Mouse (Mus musculus) CH12.LX (cell line): ENCODE data around the gene Tbx15. TPM values are rescaled to one million over a fixed set of nuclear protein-coding genes. Genes with fewer than 3 reads are reported as not detected.

ENCODE experiments used
- DNase-seq: peaks from one replicate; pipeline ENCODE4 v3.0.0-alpha.2; 2013; ENCODE audit errors: extremely low read depth
- H3K27ac ChIP-seq: 2 replicates; pipeline ENCODE4 v1.5.1; 2012; ENCODE audit warnings: low read depth, mild to moderate bottlenecking, control low read depth, moderate library complexity; ENCODE audit not compliant: insufficient read depth
- H3K27me3 ChIP-seq: replicated peaks from 2 replicates; pipeline ENCODE3; 2012; ENCODE audit warnings: inconsistent platforms
- H3K36me3 ChIP-seq, 2 experiments: replicated peaks in 1 of 2; 2 replicates each; pipeline versions ENCODE3 to v1.6.1; 2012; ENCODE audit warnings: inconsistent platforms in 1 of 2, low read length in 1 of 2, mild to moderate bottlenecking in 1 of 2, mixed read lengths in 1 of 2, moderate library complexity in 1 of 2; ENCODE audit not compliant: control insufficient read depth in 1 of 2, insufficient read depth in 1 of 2
- H3K4me1 ChIP-seq, 2 experiments: 2 replicates each; pipeline ENCODE4 v1.6.1; 2012; ENCODE audit warnings: inconsistent platforms in 1 of 2, moderate library complexity in 1 of 2; ENCODE audit not compliant: insufficient read depth in 2 of 2, control insufficient read depth in 1 of 2
- H3K4me2 ChIP-seq: 2 replicates; pipeline ENCODE4 v1.6.1; 2012; ENCODE audit warnings: low read depth, mild to moderate bottlenecking, control low read depth; ENCODE audit not compliant: poor library complexity, insufficient read depth, severe bottlenecking
- H3K4me3 ChIP-seq, 3 experiments: fragments of 150-350 bp in 1 of 3; sonication (generic) in 1 of 3; replicated peaks in 1 of 3; 2 replicates each; pipeline versions ENCODE3 to v1.5.1; 2011 to 2012; ENCODE audit warnings: low read depth in 2 of 3, low read length in 2 of 3, mild to moderate bottlenecking in 2 of 3, moderate library complexity in 2 of 3, control low read depth in 1 of 3, improper control_type of control experiment in 1 of 3, inconsistent platforms in 1 of 3, mixed read lengths in 1 of 3; ENCODE audit not compliant: poor library complexity in 1 of 3
- H3K79me2 ChIP-seq: replicated peaks from 2 replicates; pipeline ENCODE4 v1.6.1; 2012; ENCODE audit warnings: mild to moderate bottlenecking, moderate library complexity; ENCODE audit not compliant: control insufficient read depth, poor library complexity, insufficient read depth, severe bottlenecking; ENCODE audit errors: extremely low read depth
- H3K9ac ChIP-seq: 2 replicates; pipeline ENCODE4 v1.6.1; 2012; ENCODE audit warnings: low read depth, mild to moderate bottlenecking, control low read depth, moderate library complexity; ENCODE audit not compliant: insufficient read depth
- H3K9me3 ChIP-seq: replicated peaks from 2 replicates; pipeline ENCODE3; 2012; ENCODE audit warnings: low read length, inconsistent platforms, mixed read lengths
- CHD1 ChIP-seq: IDR thresholded peaks from 2 replicates; pipeline ENCODE4 v1.6.1; 2012; ENCODE audit warnings: low read depth, low read length, improper control_type of control experiment, inconsistent platforms
- ETS1 ChIP-seq: conservative IDR thresholded peaks from 2 replicates; pipeline ENCODE4 v1.6.1; 2012; ENCODE audit warnings: low read depth, mild to moderate bottlenecking, inconsistent platforms, low read length, improper control_type of control experiment, moderate library complexity
- GABPA ChIP-seq: IDR thresholded peaks from 2 replicates; pipeline ENCODE4 v1.6.1; 2012; ENCODE audit warnings: low read depth, low read length, improper control_type of control experiment, inconsistent platforms; ENCODE audit not compliant: insufficient replicate concordance
- HCFC1 ChIP-seq: IDR thresholded peaks from 2 replicates; pipeline ENCODE4 v1.6.1; 2012; ENCODE audit warnings: low read depth, mild to moderate bottlenecking, inconsistent platforms, low read length, improper control_type of control experiment
- IRF4 ChIP-seq: IDR thresholded peaks from 2 replicates; pipeline ENCODE4 v1.6.1; 2014; ENCODE audit warnings: low read depth, mild to moderate bottlenecking, inconsistent platforms, low read length, improper control_type of control experiment
- JUND ChIP-seq: conservative IDR thresholded peaks from 2 replicates; pipeline ENCODE4 v1.6.1; 2011; ENCODE audit warnings: low read depth, low read length, improper control_type of control experiment
- MEF2A ChIP-seq: IDR thresholded peaks from 2 replicates; pipeline ENCODE4 v1.6.1; 2014; ENCODE audit warnings: low read depth, mild to moderate bottlenecking, inconsistent platforms, low read length, improper control_type of control experiment, borderline replicate concordance
- NELFE ChIP-seq: IDR thresholded peaks from 2 replicates; pipeline ENCODE4 v1.6.1; 2011; ENCODE audit warnings: low read depth, low read length, improper control_type of control experiment
- NRF1 ChIP-seq: IDR thresholded peaks from 2 replicates; pipeline ENCODE4 v1.6.1; 2014; ENCODE audit warnings: low read depth, mild to moderate bottlenecking, inconsistent platforms, low read length, improper control_type of control experiment, moderate library complexity
- POLR2A ChIP-seq: IDR thresholded peaks from 2 replicates; pipeline ENCODE4 v1.6.1; 2011; ENCODE audit warnings: low read depth, mild to moderate bottlenecking, improper control_type of control experiment, low read length
- RCOR1 ChIP-seq: conservative IDR thresholded peaks from 2 replicates; pipeline ENCODE4 v1.6.1; 2012; ENCODE audit warnings: low read depth, mild to moderate bottlenecking, inconsistent platforms, low read length, improper control_type of control experiment
- TBP ChIP-seq: conservative IDR thresholded peaks from 2 replicates; pipeline ENCODE4 v1.6.1; 2011; ENCODE audit warnings: low read depth, low read length, improper control_type of control experiment
- TCF12 ChIP-seq: IDR thresholded peaks from 2 replicates; pipeline ENCODE4 v1.6.1; 2014; ENCODE audit warnings: low read depth, mild to moderate bottlenecking, inconsistent platforms, low read length, improper control_type of control experiment
- UBTF ChIP-seq: IDR thresholded peaks from 2 replicates; pipeline ENCODE4 v1.6.1; 2012; ENCODE audit warnings: low read depth, mild to moderate bottlenecking, inconsistent platforms, low read length, improper control_type of control experiment, moderate library complexity
- USF1 ChIP-seq: IDR thresholded peaks from 2 replicates; pipeline ENCODE4 v1.6.1; 2014; ENCODE audit warnings: low read depth, mild to moderate bottlenecking, inconsistent platforms, low read length, improper control_type of control experiment
- ZC3H11A ChIP-seq: IDR thresholded peaks from 2 replicates; pipeline ENCODE4 v1.6.1; 2012; ENCODE audit warnings: low read depth, mild to moderate bottlenecking, inconsistent platforms, low read length, improper control_type of control experiment
- ZKSCAN1 ChIP-seq: IDR thresholded peaks from 2 replicates; pipeline ENCODE4 v1.6.1; 2012; ENCODE audit warnings: low read depth, inconsistent platforms, low read length, improper control_type of control experiment, borderline replicate concordance
- dilution Hi-C: fragments of 300-500 bp; cut with MboI; formaldehyde crosslinking; loops from 2 replicates; pipeline ENCODE4 v1.14.3; 2020; ENCODE audit warnings: low sequenced_read_pairs; ENCODE audit not compliant: extremely low pct_unique_long_range_greater_than_20kb, extremely low pct_ligation_motif_present
- in situ Hi-C: fragments of 300-500 bp; cut with MboI; formaldehyde crosslinking; loops from 3 replicates; pipeline ENCODE4 v1.14.3; 2019; ENCODE audit warnings: low sequenced_read_pairs, low pct_ligation_motif_present, low pct_unique_long_range_greater_than_20kb, mixed read lengths
- polyA plus RNA-seq: library from polyadenylated mRNA; unstranded; fragments of >175 nt; gene quantifications from 2 replicates; pipeline ENCODE4 v1.2.1, GENCODE M21; 2012; ENCODE audit warnings: low read depth; ENCODE audit not compliant: insufficient read length
- total RNA-seq, 2 experiments: library from RNA; depleted of rRNA; stranded (reverse); fragments of 300-350 nt in 1 of 2; fragments of >200 nt in 1 of 2; gene quantifications; 2 replicates each; pipeline ENCODE4 v1.2.3; 2012 to 2014

Gene Tbx15
- total and polyA plus RNA-seq, 3 experiments = 1.4 to 2.1 (median 1.8) TPM

GRCm38 (mm10) chr3:99260395-99260794 lies 20.2 kb downstream of the Tbx15 start:
- H3K36me3 ChIP-seq = no peaks in the 10 kb centered on the region
- H3K4me2 ChIP-seq = no peak overlapping the region
- in situ Hi-C loops = no loop called here
- no peaks in the 10 kb centered on the region for H3K9me3 ChIP-seq
- H3K27me3 ChIP-seq = no peaks in the 10 kb centered on the region
- DNase-seq = no peak
- H3K9ac ChIP-seq = no peak overlapping the region
- dilution Hi-C loops = no loop called here
- no peak overlapping the region for H3K27ac ChIP-seq
- no peaks in the 10 kb centered on the region for H3K79me2 ChIP-seq
- H3K4me3 ChIP-seq = no peak overlapping the region
- peaks cover 0 to 20% of the 10 kb centered on the region in 2 experiments; a peak in 2 of 4 replicates for H3K4me1 ChIP-seq
- no peak for TF ChIP-seq JUND
- TF ChIP-seq RCOR1 = no peak
- TF ChIP-seq HCFC1 = no peak
- no peak for TF ChIP-seq TCF12
- no peak for TF ChIP-seq IRF4
- TF ChIP-seq GABPA = no peak
- TF ChIP-seq, all 38 proteins: peak for 0

- TF ChIP-seq ETS1 (no peak), CHD1 (no peak), IRF4 (no peak), TBP (no peak), UBTF (no peak), MEF2A (no peak), RCOR1 (no peak), ZKSCAN1 (no peak), NELFE (no peak), HCFC1 (no peak), POLR2A (no peak), ZC3H11A (no peak), USF1 (no peak), NRF1 (no peak)
- Histone ChIP-seq H3K27me3 (no peaks in the 10 kb centered on the region), H3K36me3 (no peaks in the 10 kb centered on the region), H3K27ac (no peak overlapping the region), H3K4me3 (no peak overlapping the region), H3K9me3 (no peaks in the 10 kb centered on the region), H3K4me2 (no peak overlapping the region), H3K4me1 (peaks cover 0 to 20% of the 10 kb centered on the region in 2 experiments; a peak in 2 of 4 replicates), H3K79me2 (no peaks in the 10 kb centered on the region), H3K9ac (no peak overlapping the region)
- dilution Hi-C loops (no loop called here), in situ Hi-C loops (no loop called here)
- DNase-seq = no peak
Observed at GRCm38 (mm10) chr3:99261371-99261791, 21.2 kb downstream of the Tbx15 start.
